Mouse (Mus musculus): ENCODE measurements around the gene Gm44805. TPM values are rescaled to one million over a fixed set of nuclear protein-coding genes. Genes with fewer than 3 reads are reported as not detected.

The Gm44805 gene
- polyA plus RNA-seq, 1 experiment from 2014 or later: not detected

DNA sequence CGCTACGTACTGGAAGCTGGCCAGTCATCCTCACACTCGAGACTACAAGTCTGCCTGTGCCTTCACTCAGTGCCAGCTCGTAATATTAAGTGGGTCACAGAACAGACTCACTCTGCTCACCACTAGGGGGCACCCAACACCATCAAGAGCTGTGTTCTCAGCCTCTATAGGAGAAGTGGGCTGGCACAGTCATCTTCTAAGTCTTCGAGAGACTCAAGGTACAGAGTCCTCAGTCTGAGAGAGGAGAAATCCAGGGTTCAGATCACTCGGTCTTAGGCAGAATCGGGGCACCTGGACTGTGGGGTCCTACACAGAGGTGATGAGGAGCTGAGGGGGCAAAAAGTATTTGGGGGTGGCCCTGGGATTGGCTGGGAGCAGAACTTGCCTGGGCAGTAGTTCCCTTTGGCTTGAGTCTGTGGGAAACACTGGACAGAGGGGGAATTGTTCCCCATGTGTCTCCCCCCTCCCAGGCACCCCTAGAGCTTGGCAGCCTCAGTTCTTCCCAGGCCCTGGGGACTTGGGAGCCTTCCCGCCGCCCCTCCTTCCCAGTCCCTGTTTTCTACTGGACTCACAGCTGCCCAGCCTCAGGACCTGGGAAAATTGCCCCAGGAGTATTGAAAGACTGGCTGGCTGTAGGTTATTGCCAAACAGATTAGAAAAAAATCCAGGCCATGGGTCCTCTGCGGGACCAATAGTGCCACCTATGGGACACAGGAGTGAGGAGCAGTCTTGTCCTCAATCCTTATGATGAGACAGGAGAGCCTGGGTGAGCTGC lies 12.1 kb downstream of the Gm44805 start:
- Histone ChIP-seq H3K9me3 (no peaks in the 10 kb centered on the region), H3K36me3 (no peaks in the 10 kb centered on the region), H3K4me1 (replicated peaks) (peaks cover 17% of the 10 kb centered on the region), H3K27ac (replicated peaks) (peak overlapping the region; percentile 63), H3K9ac (0 out of 2 replicates have a peak overlapping the region, but pooled peaks have one; percentile 31), H3K4me3 (no peak overlapping the region; the same call in 1 of the 2 replicates), H3K27me3 (no peaks in the 10 kb centered on the region), H3K4me2 (peak overlapping the region; percentile 31)
- 12% methylated on average over 10 of the region's 10 CpGs for WGBS
- peak; percentile 62 for ATAC-seq (ENCODE audit: low read depth)

DNA sequence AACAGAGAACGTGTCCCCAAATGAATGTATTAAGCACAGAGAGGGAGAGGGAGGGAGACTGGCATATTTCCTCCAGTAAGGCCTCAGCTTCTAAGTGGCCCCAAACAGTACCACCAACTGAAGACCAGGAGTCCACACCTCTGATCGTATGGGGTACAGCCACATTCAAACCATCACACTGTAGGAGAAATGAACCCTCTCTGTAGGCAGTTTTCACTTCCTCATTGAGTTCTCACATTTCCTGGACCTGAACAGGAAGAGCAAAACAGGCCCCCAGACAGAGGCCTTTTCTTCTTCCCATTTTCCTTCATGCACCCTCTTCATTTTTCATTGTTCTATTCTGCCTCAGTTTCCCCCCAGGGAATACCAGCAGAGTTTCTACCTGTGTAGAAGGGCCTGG lies 13.8 kb downstream of the Gm44805 start:
- 0 out of 2 replicates have a peak, but pooled peaks cover 5% of the 10 kb centered on the region for H3K36me3 ChIP-seq
- H3K4me3 ChIP-seq: no peak overlapping the region
- no peak overlapping the region for H3K4me2 ChIP-seq
- H3K9ac ChIP-seq: no peak overlapping the region
- ATAC-seq (ENCODE audit: low read depth): no peak
- no peaks in the 10 kb centered on the region for H3K9me3 ChIP-seq
- 85% methylated on average over 2 of the region's 2 CpGs for WGBS
- H3K4me1 ChIP-seq (replicated peaks): peaks cover 34% of the 10 kb centered on the region
- no peak overlapping the region for H3K27ac ChIP-seq (replicated peaks)
- H3K27me3 ChIP-seq: no peaks in the 10 kb centered on the region

DNA sequence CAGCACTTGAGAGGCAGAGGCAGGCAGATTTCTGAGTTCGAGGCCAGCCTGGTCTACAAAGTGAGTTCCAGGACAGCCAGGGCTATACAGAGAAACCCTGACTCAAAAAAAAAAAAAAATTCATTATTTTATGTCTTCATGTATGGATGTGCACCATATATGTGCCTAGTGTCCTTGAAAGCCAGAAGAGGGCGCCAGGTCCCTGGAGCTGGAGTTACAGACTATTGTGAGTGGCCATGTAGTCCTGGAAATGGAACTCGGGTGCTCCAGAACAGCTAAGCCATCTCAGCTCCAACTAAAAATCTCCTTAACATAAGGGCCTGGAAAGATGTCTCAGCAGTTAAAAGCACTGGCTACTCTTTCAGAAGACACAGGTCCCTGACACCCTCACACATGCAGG lies 14.5 kb downstream of the Gm44805 start:
- H3K9ac ChIP-seq: no peak overlapping the region
- no peak overlapping the region for H3K4me3 ChIP-seq
- H3K4me1 ChIP-seq (replicated peaks): peaks cover 41% of the 10 kb centered on the region
- no peaks in the 10 kb centered on the region for H3K27me3 ChIP-seq
- 0 out of 2 replicates have a peak, but pooled peaks cover 12% of the 10 kb centered on the region for H3K36me3 ChIP-seq
- 64% methylated on average over 3 of the region's 3 CpGs for WGBS
- H3K9me3 ChIP-seq: no peaks in the 10 kb centered on the region
- ATAC-seq (ENCODE audit: low read depth): no peak
- no peak overlapping the region for H3K27ac ChIP-seq (replicated peaks)
- H3K4me2 ChIP-seq: no peak overlapping the region

DNA sequence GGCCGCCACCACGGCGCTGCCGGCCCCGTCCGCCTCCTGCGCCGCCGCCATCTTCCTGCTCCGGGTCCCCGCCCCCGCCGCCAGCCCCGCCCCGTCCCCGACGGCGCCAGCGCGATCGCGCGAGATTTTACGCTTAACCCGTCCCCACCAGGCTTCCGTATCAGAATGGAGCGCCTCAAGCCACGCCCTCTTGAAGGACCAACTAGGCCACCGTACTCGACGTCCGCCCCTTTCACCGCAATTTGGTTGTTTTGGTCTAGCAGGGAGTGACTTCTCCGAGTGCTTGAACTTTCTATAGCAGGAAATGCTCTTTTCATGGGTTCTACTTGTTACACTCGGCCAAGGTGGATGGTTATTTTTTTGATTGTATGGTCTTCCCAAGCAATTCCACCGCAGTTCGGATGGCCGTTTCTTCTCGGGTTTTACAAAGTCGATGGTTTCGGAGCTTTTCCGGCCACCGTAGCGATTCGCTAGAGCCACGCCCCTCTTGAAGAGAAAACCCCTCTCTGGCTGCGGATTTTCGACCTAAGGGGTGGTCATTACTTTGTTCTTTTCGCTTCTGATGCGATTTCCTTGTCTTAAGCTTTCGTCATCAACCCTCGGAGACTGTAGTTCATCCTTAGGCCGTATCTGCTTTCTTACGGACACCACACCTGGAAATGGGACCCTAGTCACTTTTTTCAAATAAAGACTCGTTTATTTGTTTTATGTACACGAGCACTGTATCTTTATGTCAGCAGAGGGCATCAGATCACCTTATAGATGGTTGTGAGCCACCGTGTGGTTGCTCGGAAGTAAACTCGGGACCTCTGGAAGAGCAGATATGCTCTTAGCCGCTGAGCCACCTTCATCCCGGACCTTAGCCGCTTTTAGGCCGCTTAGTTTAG lies 16.0 kb downstream of the Gm44805 start, which contains the start of gene Clptm1:
Gene Clptm1 (minus strand): TSS at position 79 of the 887 bp plus-strand sequence.
- peak within 1 kb of the TSS; percentile 94 for H3K9ac ChIP-seq
- peak; percentile 87 for ATAC-seq (ENCODE audit: low read depth)
- WGBS: under 1% methylated on average over 63 of the region's 63 CpGs
- H3K36me3 ChIP-seq: 0 out of 2 replicates have a peak, but pooled peaks cover 13% of the 10 kb centered on the region
- peaks cover 48% of the 10 kb centered on the region for H3K4me1 ChIP-seq (replicated peaks)
- peak within 1 kb of the TSS; percentile 92 for H3K4me2 ChIP-seq
- H3K9me3 ChIP-seq: no peaks in the 10 kb centered on the region
- H3K4me3 ChIP-seq: peak within 1 kb of the TSS; percentile 95
- H3K27me3 ChIP-seq: no peaks in the 10 kb centered on the region
- H3K27ac ChIP-seq (replicated peaks): peak within 1 kb of the TSS; percentile 95

DNA sequence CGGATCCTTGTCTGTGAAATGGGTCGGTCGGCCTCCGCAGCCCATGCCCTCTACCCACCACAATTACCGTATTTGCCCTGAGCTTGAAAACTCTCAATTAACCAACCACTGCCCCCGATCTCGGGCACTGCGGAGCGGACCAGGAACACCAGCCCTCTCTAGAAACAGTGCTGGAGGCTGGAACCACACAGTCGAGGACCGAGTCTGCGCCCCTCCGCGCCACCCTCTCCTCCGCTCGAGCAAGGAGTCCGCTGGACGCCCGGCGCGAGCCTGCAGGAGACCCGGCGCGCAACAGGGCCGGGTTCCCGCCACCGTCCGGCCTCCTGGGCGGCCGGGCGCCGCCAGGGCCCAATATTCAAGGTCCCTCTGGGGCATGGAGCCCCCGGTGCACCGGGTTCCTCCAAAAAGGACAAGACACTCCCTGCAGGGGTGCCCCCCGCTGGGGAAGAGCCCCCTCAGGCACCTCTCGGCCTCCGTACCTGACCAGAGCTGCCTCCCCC lies 16.7 kb downstream of the Gm44805 start:
- H3K4me3 ChIP-seq: peak overlapping the region; percentile 95

DNA sequence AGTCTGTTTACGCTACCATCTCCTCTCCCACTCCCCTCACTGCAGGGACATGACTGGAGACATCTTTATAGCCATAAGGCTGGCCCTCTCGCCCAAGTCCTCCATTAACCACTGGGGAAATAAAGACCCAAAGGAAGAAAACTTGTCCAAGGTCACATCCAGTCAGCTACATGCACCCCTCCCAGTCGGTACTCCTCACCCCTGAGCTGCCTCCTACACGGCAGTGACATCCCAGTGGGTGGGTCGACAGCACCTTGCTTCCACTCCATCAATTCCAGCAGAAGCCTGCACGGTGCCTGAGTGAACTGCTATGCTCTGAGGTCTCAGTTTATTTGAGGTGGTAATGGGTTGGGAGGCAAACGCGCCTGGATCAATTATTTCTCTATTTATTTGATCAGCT lies 17.3 kb downstream of the Gm44805 start:
- 13% methylated on average over 8 of the region's 8 CpGs for WGBS
- Histone ChIP-seq H3K9me3 (no peaks in the 10 kb centered on the region), H3K4me2 (peak overlapping the region; percentile 92), H3K9ac (peak overlapping the region; percentile 94), H3K4me1 (replicated peaks) (peaks cover 43% of the 10 kb centered on the region), H3K36me3 (peaks cover 23% of the 10 kb centered on the region; the same call in 1 of the 2 replicates), H3K27ac (replicated peaks) (no peak overlapping the region), H3K27me3 (no peaks in the 10 kb centered on the region), H3K4me3 (peak overlapping the region; percentile 95)
- 0 out of 2 replicates have a peak, but pooled peaks have one; percentile 15 for ATAC-seq (ENCODE audit: low read depth)

More for the DNA sequence above, 16.7 kb downstream of the Gm44805 start:
- Histone ChIP-seq H3K27me3 (no peaks in the 10 kb centered on the region), H3K9me3 (no peaks in the 10 kb centered on the region), H3K27ac (replicated peaks) (peak overlapping the region; percentile 95), H3K4me2 (peak overlapping the region; percentile 92), H3K4me1 (replicated peaks) (peaks cover 48% of the 10 kb centered on the region), H3K9ac (peak overlapping the region; percentile 94), H3K36me3 (0 out of 2 replicates have a peak, but pooled peaks cover 18% of the 10 kb centered on the region)
- WGBS: under 1% methylated on average over 36 of the region's 37 CpGs
- ATAC-seq (ENCODE audit: low read depth): peak; percentile 60

DNA sequence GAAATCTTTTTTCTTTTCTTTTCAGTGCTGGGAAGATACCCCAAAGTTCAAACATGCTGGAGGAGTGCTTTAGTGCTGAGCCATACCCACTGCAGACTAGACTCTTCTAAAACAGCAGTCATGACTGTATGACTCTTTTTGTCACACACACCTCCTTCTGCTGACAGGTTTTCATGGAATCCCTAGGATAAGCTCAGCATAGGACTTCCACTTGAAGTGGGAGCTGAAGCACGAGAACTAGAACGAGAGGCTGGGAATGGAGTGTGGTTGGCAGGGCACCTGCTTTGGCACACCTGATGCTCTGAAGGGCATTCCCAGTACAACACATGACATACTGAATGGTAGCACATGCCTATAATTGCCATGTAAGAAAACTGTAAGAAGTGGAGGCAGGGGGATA lies 28.6 kb downstream of the Gm44805 start:
- H3K27me3 ChIP-seq: no peaks in the 10 kb centered on the region
- ATAC-seq (ENCODE audit: low read depth): no peak
- no peak overlapping the region for H3K27ac ChIP-seq (replicated peaks)
- H3K9me3 ChIP-seq: no peaks in the 10 kb centered on the region
- no peak overlapping the region for H3K9ac ChIP-seq
- H3K4me2 ChIP-seq: no peak overlapping the region
- no peaks in the 10 kb centered on the region for H3K4me1 ChIP-seq (replicated peaks)
- peaks cover 75% of the 10 kb centered on the region for H3K36me3 ChIP-seq
- 94% methylated on average over 2 of the region's 2 CpGs for WGBS
- no peak overlapping the region for H3K4me3 ChIP-seq

DNA sequence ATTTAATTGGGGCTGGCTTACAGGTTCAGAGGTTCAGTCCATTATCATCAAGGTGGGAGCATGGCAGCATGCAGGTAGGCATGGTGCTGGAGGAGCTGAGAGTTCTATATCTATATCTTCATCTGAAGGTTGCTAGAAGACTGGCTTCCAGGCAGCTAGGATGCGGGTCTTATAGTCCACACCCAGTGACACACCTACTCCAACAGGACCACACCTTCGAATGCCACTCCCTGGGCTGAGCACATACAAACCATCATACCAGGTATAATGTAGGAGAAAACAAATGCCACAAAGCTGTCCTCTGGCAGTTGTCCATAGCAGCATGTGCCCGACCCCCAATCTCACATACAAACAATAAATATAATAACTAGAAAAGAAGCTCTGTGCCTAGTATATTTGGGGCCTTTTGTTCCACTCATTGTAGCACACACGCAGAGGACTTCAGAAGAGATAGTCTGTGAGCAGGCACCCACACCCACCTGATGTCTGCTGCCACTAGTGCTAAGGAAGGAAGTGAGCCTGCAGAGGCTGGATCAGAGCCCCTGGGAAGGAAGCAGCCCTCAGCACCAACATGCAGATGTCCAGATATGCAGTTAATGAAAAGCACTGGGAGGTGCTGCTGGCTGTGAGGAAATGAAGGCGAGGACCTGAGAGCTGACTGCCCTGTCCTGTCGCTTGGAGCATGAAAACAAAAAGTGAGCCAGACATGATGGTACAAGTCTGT lies 30.0 kb downstream of the Gm44805 start:
- Histone ChIP-seq H3K9me3 (no peaks in the 10 kb centered on the region), H3K9ac (no peak overlapping the region), H3K27ac (replicated peaks) (no peak overlapping the region), H3K4me1 (replicated peaks) (no peaks in the 10 kb centered on the region), H3K4me3 (no peak overlapping the region), H3K27me3 (no peaks in the 10 kb centered on the region), H3K36me3 (peaks cover 87% of the 10 kb centered on the region), H3K4me2 (no peak overlapping the region)
- 89% methylated on average over 6 of the region's 6 CpGs for WGBS
- ATAC-seq (ENCODE audit: low read depth): no peak

DNA sequence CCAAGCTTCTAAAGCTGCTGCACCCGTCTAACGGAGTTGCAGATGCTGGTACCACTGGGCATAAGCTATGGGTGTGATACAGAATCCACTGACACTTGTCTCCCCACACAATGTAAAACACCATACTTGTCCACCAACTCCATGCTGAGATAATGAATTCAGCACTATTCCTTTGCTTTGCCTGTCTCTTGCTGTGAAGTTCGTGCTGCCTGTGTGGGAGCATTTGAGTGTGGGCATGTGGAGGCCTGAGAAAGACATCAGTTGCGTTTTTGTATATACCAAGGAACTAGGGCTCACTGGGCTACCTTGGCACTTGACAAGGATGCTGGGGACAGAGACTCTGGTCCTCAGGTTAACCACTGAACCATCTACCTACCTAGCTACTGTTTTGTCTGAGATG lies 40.0 kb downstream of the Gm44805 start:
- no peak for ATAC-seq (ENCODE audit: low read depth)
- no peak overlapping the region for H3K27ac ChIP-seq (replicated peaks)
- no peak overlapping the region for H3K4me2 ChIP-seq
- no peak overlapping the region for H3K9ac ChIP-seq
- peaks cover 99% of the 10 kb centered on the region for H3K36me3 ChIP-seq
- H3K4me1 ChIP-seq (replicated peaks): no peaks in the 10 kb centered on the region
- no peaks in the 10 kb centered on the region for H3K9me3 ChIP-seq
- 90% methylated on average over 4 of the region's 4 CpGs for WGBS
- no peaks in the 10 kb centered on the region for H3K27me3 ChIP-seq
- no peak overlapping the region for H3K4me3 ChIP-seq

DNA sequence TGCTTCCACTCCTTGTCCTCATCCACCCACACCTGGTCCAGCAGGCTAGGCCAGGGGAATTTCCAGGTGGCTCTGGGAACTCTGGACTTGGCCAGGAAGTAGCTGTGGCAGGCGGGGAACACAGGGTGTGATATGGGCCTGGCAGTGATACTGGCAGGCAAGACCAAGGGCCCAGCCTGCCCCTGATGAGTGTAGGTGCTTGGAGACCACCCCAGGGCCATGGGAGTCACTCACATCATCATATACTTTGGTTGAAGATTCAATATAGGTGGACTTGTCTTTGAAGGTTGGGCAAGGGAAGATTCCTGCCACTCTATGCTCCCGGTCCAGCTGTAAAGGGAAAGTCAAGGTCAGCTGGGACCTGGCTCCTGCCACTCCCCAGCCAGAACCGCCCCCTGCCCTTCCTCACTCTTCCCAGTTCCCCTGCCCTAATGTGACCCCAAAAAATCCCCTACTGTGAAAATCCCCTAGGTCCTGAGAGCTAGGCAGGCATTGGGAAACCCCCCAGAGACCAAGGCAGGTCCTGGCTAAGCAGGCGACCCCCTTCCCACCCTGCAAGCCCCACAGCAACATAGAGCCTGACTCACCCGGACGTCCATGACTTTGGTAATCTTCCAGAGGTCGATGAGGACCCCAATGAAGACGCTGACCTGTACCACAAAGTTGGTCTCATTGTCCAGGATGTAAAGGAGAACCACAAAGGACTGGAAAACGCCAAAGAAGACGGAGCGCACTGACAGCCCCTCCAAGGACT lies 46.0 kb downstream of the Gm44805 start:
- no peak overlapping the region for H3K4me3 ChIP-seq
- H3K9ac ChIP-seq: no peak overlapping the region
- no peak for ATAC-seq (ENCODE audit: low read depth)
- no peaks in the 10 kb centered on the region for H3K4me1 ChIP-seq (replicated peaks)
- H3K4me2 ChIP-seq: no peak overlapping the region
- H3K9me3 ChIP-seq: no peaks in the 10 kb centered on the region
- H3K27ac ChIP-seq (replicated peaks): no peak overlapping the region
- H3K36me3 ChIP-seq: peaks cover 86% of the 10 kb centered on the region
- H3K27me3 ChIP-seq: no peaks in the 10 kb centered on the region
- WGBS: 93% methylated on average over 11 of the region's 11 CpGs

DNA sequence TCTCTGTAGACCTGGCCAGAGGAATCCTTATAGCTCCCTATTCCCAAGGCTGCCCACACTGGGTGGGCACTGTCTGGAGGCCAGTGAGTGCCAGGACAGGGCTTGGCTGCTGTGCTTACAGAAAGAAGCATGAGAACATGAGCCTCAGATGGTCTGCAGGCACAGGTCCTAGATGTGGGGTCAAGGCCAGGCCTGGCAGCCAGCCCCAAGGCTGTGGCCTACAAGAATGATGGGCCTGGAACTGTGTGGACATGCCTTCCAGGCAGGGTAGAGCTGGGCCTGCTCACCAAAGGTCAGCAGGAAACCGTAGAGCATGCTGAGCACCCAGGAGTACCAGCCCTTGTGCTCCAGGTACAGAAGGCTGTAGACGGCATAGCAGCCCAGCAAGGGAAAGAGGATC lies 46.6 kb downstream of the Gm44805 start:
- no peak for ATAC-seq (ENCODE audit: low read depth)
- Histone ChIP-seq H3K4me3 (no peak overlapping the region), H3K4me1 (replicated peaks) (peaks cover 3% of the 10 kb centered on the region), H3K9me3 (no peaks in the 10 kb centered on the region), H3K27me3 (no peaks in the 10 kb centered on the region), H3K4me2 (no peak overlapping the region), H3K9ac (no peak overlapping the region), H3K36me3 (peaks cover 79% of the 10 kb centered on the region), H3K27ac (replicated peaks) (no peak overlapping the region)
- 92% methylated on average over 2 of the region's 2 CpGs for WGBS
